Mouse (Mus musculus) megakaryocyte progenitor cell, adult 5-6 weeks (primary cell): ENCODE results near the gene Cdca8. TPM values are rescaled to one million over a fixed set of nuclear protein-coding genes. Genes with fewer than 3 reads are reported as not detected.
A peak's percentile ranks its signal among the peaks of the same experiment; 100 is the strongest.

ENCODE experiments used
- ATAC-seq: replicated peaks from 2 replicates; pipeline ENCODE4 v1.8.0; 2016; ENCODE audit warnings: mild to moderate bottlenecking, moderate TSS enrichment, inconsistent platforms; ENCODE audit not compliant: poor library complexity
- total RNA-seq, 2 experiments: library from RNA; stranded (forward) in 1 of 2; stranded (reverse) in 1 of 2; fragments of 157-497, 149-512 nt in 1 of 2; fragments of 200-1000 nt in 1 of 2; gene quantifications; 2 replicates each; pipeline versions ENCODE4 v1.2.3 to v1.2.4; 2015 to 2017

Cdca8 gene
- total RNA-seq, 2 experiments from 2014 or later = 115 to 137 TPM

- ATAC-seq = 0 out of 2 replicates have a peak, but pooled peaks have one; percentile 18
These were observed 57.7 kb downstream of the Cdca8 start for GRCm38 (mm10) chr4:124881341-124881908.

GRCm38 (mm10) chr4:124880599-124880998 is 58.5 kb downstream of the Cdca8 start, which contains the start of gene Epha10:
Epha10 (plus strand) TSS chr4:124880899.
- no peak for ATAC-seq

GRCm38 (mm10) chr4:124872719-124873118 is 66.4 kb downstream of the Cdca8 start:
- ATAC-seq = no peak

Other genes with a start within 250 kb of the Cdca8 start
- 78.0 and 81.5 TPM in 2 replicates for gene Utp11, start 245.7 kb downstream of the Cdca8 start, total RNA-seq (2015)
- 70.8 and 93.1 TPM in 2 replicates for gene Utp11, start 245.7 kb downstream of the Cdca8 start, total RNA-seq (2017)
- 17.1 and 19.3 TPM in 2 replicates for gene Fhl3, start 238.6 kb downstream of the Cdca8 start, total RNA-seq (2015)
- 4.9 and 5.3 TPM in 2 replicates for gene Fhl3, start 238.6 kb downstream of the Cdca8 start, total RNA-seq (2017)
- 98.5 and 113 TPM in 2 replicates for gene Sf3a3, start 224.5 kb downstream of the Cdca8 start, total RNA-seq (2015)
- 158 and 175 TPM in 2 replicates for gene Sf3a3, start 224.5 kb downstream of the Cdca8 start, total RNA-seq (2017)
- 32.9 and 36.0 TPM in 2 replicates for gene Inpp5b, start 197.5 kb downstream of the Cdca8 start, total RNA-seq (2015)
- gene Inpp5b, start 197.5 kb downstream of the Cdca8 start, total RNA-seq (2017) = 28.6 and 31.4 TPM in 2 replicates
- gene Mtf1, start 137.2 kb downstream of the Cdca8 start, total RNA-seq (2015) = 30.0 and 43.0 TPM in 2 replicates
- 27.8 and 35.8 TPM in 2 replicates for gene Mtf1, start 137.2 kb downstream of the Cdca8 start, total RNA-seq (2017)
- 56.7 and 58.5 TPM in 2 replicates for gene Yrdc, start 88.6 kb downstream of the Cdca8 start, total RNA-seq (2015)
- 22.7 and 32.8 TPM in 2 replicates for gene Yrdc, start 88.6 kb downstream of the Cdca8 start, total RNA-seq (2017)
- 4.4 and 6.7 TPM in 2 replicates for gene 1110065P20Rik, start 88.1 kb downstream of the Cdca8 start, total RNA-seq (2015)
- 4.0 and 6.3 TPM in 2 replicates for gene 1110065P20Rik, start 88.1 kb downstream of the Cdca8 start, total RNA-seq (2017)
- gene Maneal, start 77.1 kb downstream of the Cdca8 start, total RNA-seq (2015) = 0.07 TPM in 1 of 2 replicates, not detected in the other
- gene Maneal, start 77.1 kb downstream of the Cdca8 start, total RNA-seq (2017) = 0.14 and 0.17 TPM in 2 replicates
- not detected in 2 replicates for gene Epha10, start 58.4 kb downstream of the Cdca8 start, total RNA-seq (2015)
- gene Epha10, start 58.4 kb downstream of the Cdca8 start, total RNA-seq (2017) = not detected in 2 replicates
- 4.4 and 6.5 TPM in 2 replicates for gene 9930104L06Rik, start 2.3 kb downstream of the Cdca8 start, total RNA-seq (2015)
- 7.9 and 9.1 TPM in 2 replicates for gene 9930104L06Rik, start 2.3 kb downstream of the Cdca8 start, total RNA-seq (2017)
- 0.89 and 2.6 TPM in 2 replicates for gene Rspo1, start 47.1 kb upstream of the Cdca8 start, total RNA-seq (2015)
- 0.41 and 0.71 TPM in 2 replicates for gene Rspo1, start 47.1 kb upstream of the Cdca8 start, total RNA-seq (2017)
- 87.0 and 101 TPM in 2 replicates for gene Gnl2, start 77.3 kb upstream of the Cdca8 start, total RNA-seq (2015)
- gene Gnl2, start 77.3 kb upstream of the Cdca8 start, total RNA-seq (2017) = 133 and 205 TPM in 2 replicates
- gene Dnali1, start 126.4 kb upstream of the Cdca8 start, total RNA-seq (2015) = 0.15 TPM in 1 of 2 replicates, not detected in the other
- not detected in 2 replicates for gene Dnali1, start 126.4 kb upstream of the Cdca8 start, total RNA-seq (2017)
- 22.0 and 28.6 TPM in 2 replicates for gene Snip1, start 127.4 kb upstream of the Cdca8 start, total RNA-seq (2015)
- 28.3 and 33.5 TPM in 2 replicates for gene Snip1, start 127.4 kb upstream of the Cdca8 start, total RNA-seq (2017)
- gene Meaf6, start 145.8 kb upstream of the Cdca8 start, total RNA-seq (2015) = 37.5 and 48.8 TPM in 2 replicates
- 39.0 and 57.7 TPM in 2 replicates for gene Meaf6, start 145.8 kb upstream of the Cdca8 start, total RNA-seq (2017)
- 6.0 and 6.2 TPM in 2 replicates for gene Zc3h12a, start 188.5 kb upstream of the Cdca8 start, total RNA-seq (2015)
- gene Zc3h12a, start 188.5 kb upstream of the Cdca8 start, total RNA-seq (2017) = 2.3 and 3.6 TPM in 2 replicates